Mouse (Mus musculus): Measurements from ENCODE around the gene Mrc1. TPM values are rescaled to one million over a fixed set of nuclear protein-coding genes. Genes with fewer than 3 reads are reported as not detected.

Mrc1 gene
- total RNA-seq (2012; rRNA removed), result 0.07 and 0.08 TPM in 2 replicates
- polyA plus RNA-seq (2012; ENCODE audit: insufficient read depth in 1 of 2, insufficient read length in 2 of 2, low read depth in 1 of 2, low replicate concordance in 2 of 2, missing spikeins in 1 of 2), result not detected

- no peak within 1 kb of the TSS for H3K9ac ChIP-seq (ENCODE audit: control insufficient read depth, low read depth, low read length, poor library complexity, severe bottlenecking)
- TF ChIP-seq ZMIZ1 (IDR thresholded peaks at IDR 0.05; ENCODE audit: low read depth, low read length), result no peak
- no peak for TF ChIP-seq SIN3A (IDR thresholded peaks at IDR 0.05; ENCODE audit: low read length)
- TF ChIP-seq E2F4 (IDR thresholded peaks at IDR 0.05; ENCODE audit: borderline replicate concordance, low read depth, low read length), result no peak
- TF ChIP-seq TAL1 (IDR thresholded peaks at IDR 0.05; ENCODE audit: low read length), result no peak
- TF ChIP-seq JUND (IDR thresholded peaks at IDR 0.05; ENCODE audit: low read depth, low read length), result no peak
- TF ChIP-seq MYB (IDR thresholded peaks at IDR 0.05; ENCODE audit: low read depth, low read length), result no peak
- TF ChIP-seq ZC3H11A (IDR thresholded peaks at IDR 0.05; ENCODE audit: low read depth, low read length), result no peak
- TF ChIP-seq UBTF (IDR thresholded peaks at IDR 0.05; ENCODE audit: borderline replicate concordance, insufficient read depth, low read depth, low read length), result no peak
- no peak for TF ChIP-seq CHD2 (IDR thresholded peaks at IDR 0.05; ENCODE audit: low read length)
- peaks cover 0 to 5% of the 10 kb centered on the region in 2 experiments; a peak in 2 of 4 replicates for H3K36me3 ChIP-seq (ENCODE audit: control insufficient read depth in 1 of 2, insufficient read depth in 2 of 2, low read length in 2 of 2)
- H3K9me3 ChIP-seq (replicated peaks; ENCODE audit: insufficient read depth, low read length), result no peaks in the 10 kb centered on the region
- H3K27me3 ChIP-seq (ENCODE audit: control insufficient read depth in 1 of 2, insufficient read depth in 2 of 2, low read length in 2 of 2), result no peaks in the 10 kb centered on the region; a peak in 2 of 4 replicates
- H3K4me1 ChIP-seq (ENCODE audit: control insufficient read depth in 1 of 2, insufficient read depth in 2 of 2, low read length in 2 of 2), result peaks cover 6 to 14% of the 10 kb centered on the region in 2 experiments; a peak in 3 of 4 replicates
- H3K4me3 ChIP-seq (ENCODE audit: control insufficient read depth in 1 of 2, insufficient read depth in 1 of 2, low read depth in 2 of 2, low read length in 2 of 2), result no peak within 1 kb of the TSS
- H3K79me2 ChIP-seq (ENCODE audit: control insufficient read depth, insufficient read depth, low read length, poor library complexity), result no peaks in the 10 kb centered on the region
- DNase-seq (ENCODE audit: low read depth, low spot score), result no peak
- no peak within 1 kb of the TSS for H3K27ac ChIP-seq (ENCODE audit: control insufficient read depth, low read depth, low read length)
Observed at GRCm38 (mm10) chr2:14229149-14229548, at the start of gene Mrc1. Gene Mrc1, plus strand, starts transcription at chr2:14229392.

- Histone ChIP-seq H3K4me1 (ENCODE audit: control insufficient read depth in 1 of 2, insufficient read depth in 2 of 2, low read length in 2 of 2) (peaks cover 0 to 12% of the 10 kb centered on the region in 2 experiments; a peak in 3 of 4 replicates), H3K9ac (ENCODE audit: control insufficient read depth, low read depth, low read length, poor library complexity, severe bottlenecking) (no peak overlapping the region), H3K4me3 (ENCODE audit: control insufficient read depth in 1 of 2, insufficient read depth in 1 of 2, low read depth in 2 of 2, low read length in 2 of 2) (no peak overlapping the region), H3K27ac (ENCODE audit: control insufficient read depth, low read depth, low read length) (no peak overlapping the region), H3K79me2 (ENCODE audit: control insufficient read depth, insufficient read depth, low read length, poor library complexity) (no peaks in the 10 kb centered on the region), H3K9me3 (replicated peaks; ENCODE audit: insufficient read depth, low read length) (no peaks in the 10 kb centered on the region), H3K36me3 (ENCODE audit: control insufficient read depth in 1 of 2, insufficient read depth in 2 of 2, low read length in 2 of 2) (peaks cover 0 to 9% of the 10 kb centered on the region in 2 experiments; a peak in 2 of 4 replicates), H3K27me3 (ENCODE audit: control insufficient read depth in 1 of 2, insufficient read depth in 2 of 2, low read length in 2 of 2) (no peaks in the 10 kb centered on the region)
- DNase-seq (ENCODE audit: low read depth, low spot score), result no peak
- TF ChIP-seq ETS1 (IDR thresholded peaks at IDR 0.05; ENCODE audit: low read depth, low read length), result no peak
- no peak for TF ChIP-seq TAL1 (IDR thresholded peaks at IDR 0.05; ENCODE audit: low read length)
- TF ChIP-seq CTCF (IDR thresholded peaks at IDR 0.05 in 2 of 3, conservative IDR thresholded peaks at IDR 0.05 in 1 of 3; ENCODE audit: control insufficient read depth in 1 of 3, insufficient read depth in 1 of 3, low read depth in 2 of 3, low read length in 3 of 3, poor library complexity in 1 of 3, severe bottlenecking in 1 of 3), result no peak
- TF ChIP-seq MXI1 (IDR thresholded peaks at IDR 0.05; ENCODE audit: low read depth, low read length), result no peak
- no peak for TF ChIP-seq USF1 (IDR thresholded peaks at IDR 0.05; ENCODE audit: low read depth, low read length)
- TF ChIP-seq NRF1 (IDR thresholded peaks at IDR 0.05; ENCODE audit: insufficient read depth, low read depth, low read length, poor library complexity, severe bottlenecking), result no peak
- no peak for TF ChIP-seq GATA1 (IDR thresholded peaks at IDR 0.05; ENCODE audit: low read depth, low read length)
- TF ChIP-seq UBTF (IDR thresholded peaks at IDR 0.05; ENCODE audit: borderline replicate concordance, insufficient read depth, low read depth, low read length), result no peak
- TF ChIP-seq RCOR1 (IDR thresholded peaks at IDR 0.05; ENCODE audit: low read depth, low read length), result no peak
- no peak for TF ChIP-seq MAX (IDR thresholded peaks at IDR 0.05; ENCODE audit: low read length)
- no peak for TF ChIP-seq MEF2A (IDR thresholded peaks at IDR 0.05; ENCODE audit: extremely low read depth, insufficient replicate concordance, low read depth, low read length, poor library complexity, severe bottlenecking)
- no peak for TF ChIP-seq CHD1 (IDR thresholded peaks at IDR 0.05; ENCODE audit: low read depth, low read length)
- TF ChIP-seq ZKSCAN1 (IDR thresholded peaks at IDR 0.05; ENCODE audit: low read depth, low read length), result no peak
Observed at GRCm38 (mm10) chr2:14184375-14184774, 44.8 kb upstream of the Mrc1 start.

All from MEL (cell line).